Mouse (Mus musculus) brain, embryonic 14.5 days (tissue): ENCODE results near the gene Olfr45. TPM values are rescaled to one million over a fixed set of nuclear protein-coding genes. Genes with fewer than 3 reads are reported as not detected.
A peak's percentile ranks its signal among the peaks of the same experiment; 100 is the strongest.
"Not testable (repeated sequence)": the region's sequence is repeated elsewhere in the genome, so short reads cannot be mapped to it uniquely, and the experiment has no call there.

ENCODE experiments used
- DNase-seq: peaks from one replicate; pipeline ENCODE4 v3.0.0-alpha.2; 2011; ENCODE audit warnings: low read depth
- CTCF ChIP-seq: fragments of 200-500 bp; IDR thresholded peaks from 2 replicates; pipeline ENCODE4 v1.5.1; 2012; ENCODE audit warnings: inconsistent platforms, mild to moderate bottlenecking, moderate library complexity, borderline replicate concordance; ENCODE audit not compliant: insufficient read depth, insufficient read length; ENCODE audit errors: extremely low read depth
- POLR2A ChIP-seq: fragments of 200-500 bp; IDR thresholded peaks from 2 replicates; pipeline ENCODE4 v1.6.1; 2012; ENCODE audit warnings: mild to moderate bottlenecking, inconsistent platforms, borderline replicate concordance; ENCODE audit not compliant: poor library complexity, insufficient read depth, insufficient read length, severe bottlenecking; ENCODE audit errors: extremely low read depth
- polyA plus RNA-seq: library from polyadenylated mRNA; depleted of rRNA; stranded (reverse); fragments of >200 nt; gene quantifications from 2 replicates; pipeline ENCODE4 v1.2.3, GENCODE M21; 2012; rRNA removed

Gene Olfr45
- polyA plus RNA-seq, result not detected in 2 replicates

GRCm38 (mm10) chr7:140681651-140682050, at the start of gene Olfr45:
TSS of gene Olfr45 (plus strand) at chr7:140681951.
- no peak for DNase-seq
- TF ChIP-seq CTCF, result no peak
- TF ChIP-seq POLR2A, result no peak

- no peak for DNase-seq
- TF ChIP-seq CTCF (no peak), POLR2A (no peak)
These were observed 35.6 kb upstream of the Olfr45 start, which contains the start of gene Olfr53 for GRCm38 (mm10) chr7:140646152-140646551. TSS of gene Olfr53 (plus strand) at chr7:140646452.

GRCm38 (mm10) chr7:140659630-140660029, 22.1 kb upstream of the Olfr45 start, which contains the start of gene Olfr539:
TSS of gene Olfr539 (plus strand) at chr7:140659930.
- TF ChIP-seq CTCF (no peak), POLR2A (no peak)
- no peak for DNase-seq

GRCm38 (mm10) chr7:140670693-140671092, 11.1 kb upstream of the Olfr45 start:
- DNase-seq, result not testable (repeated sequence)

- TF ChIP-seq POLR2A, result no peak
- no peak for TF ChIP-seq CTCF
- DNase-seq, result peak; percentile 0
These were observed 5.9 kb upstream of the Olfr45 start for GRCm38 (mm10) chr7:140675863-140676262.

- DNase-seq, result not testable (repeated sequence)
These were observed 2.2 kb upstream of the Olfr45 start for GRCm38 (mm10) chr7:140679591-140679990.

- DNase-seq, result no peak
These were observed 15.2 kb downstream of the Olfr45 start, which contains the start of gene Olfr541 for GRCm38 (mm10) chr7:140696967-140697366. TSS of gene Olfr541 (plus strand) at chr7:140697267.

GRCm38 (mm10) chr7:140706348-140706747, 24.6 kb downstream of the Olfr45 start:
- TF ChIP-seq POLR2A (no peak), CTCF (no peak)
- DNase-seq, result peak; percentile 68

More at GRCm38 (mm10) chr7:140696967-140697366, 15.2 kb downstream of the Olfr45 start, which contains the start of gene Olfr541:
- TF ChIP-seq POLR2A (no peak), CTCF (no peak)

- no peak for DNase-seq
- TF ChIP-seq POLR2A, result no peak
- no peak for TF ChIP-seq CTCF
These were observed 26.0 kb downstream of the Olfr45 start for GRCm38 (mm10) chr7:140707536-140708284.

GRCm38 (mm10) chr7:140717155-140718055, 35.7 kb downstream of the Olfr45 start:
- TF ChIP-seq POLR2A (no peak), CTCF (no peak)
- DNase-seq, result no peak

- no peak for DNase-seq
- TF ChIP-seq POLR2A (no peak), CTCF (no peak)
These were observed 39.3 kb downstream of the Olfr45 start for GRCm38 (mm10) chr7:140721095-140721494.

- TF ChIP-seq CTCF (no peak), POLR2A (no peak)
- DNase-seq, result no peak
These were observed 43.8 kb downstream of the Olfr45 start for GRCm38 (mm10) chr7:140725558-140725957.

GRCm38 (mm10) chr7:140733162-140733561, 51.4 kb downstream of the Olfr45 start:
- no peak for TF ChIP-seq CTCF
- TF ChIP-seq POLR2A, result no peak
- no peak for DNase-seq

Other genes with a start within 250 kb of the Olfr45 start
- not detected in 2 replicates for gene Olfr533, start 218.6 kb upstream of the Olfr45 start, polyA plus RNA-seq
- gene Olfr535, start 197.7 kb upstream of the Olfr45 start, polyA plus RNA-seq, result not detected in 2 replicates
- not detected in 2 replicates for gene Olfr536, start 174.6 kb upstream of the Olfr45 start, polyA plus RNA-seq
- not detected in 2 replicates for gene Olfr538, start 114.1 kb upstream of the Olfr45 start, polyA plus RNA-seq
- gene Olfr46, start 80.7 kb upstream of the Olfr45 start, polyA plus RNA-seq, result not detected in 2 replicates
- gene Olfr61, start 53.0 kb upstream of the Olfr45 start, polyA plus RNA-seq, result not detected in 2 replicates
- not detected in 2 replicates for gene Olfr53, start 35.5 kb upstream of the Olfr45 start, polyA plus RNA-seq
- gene Olfr539, start 22.0 kb upstream of the Olfr45 start, polyA plus RNA-seq, result 0.01 and 0.03 TPM in 2 replicates
- not detected in 2 replicates for gene Olfr541, start 15.3 kb downstream of the Olfr45 start, polyA plus RNA-seq
- not detected in 2 replicates for gene Cyp2e1, start 81.8 kb downstream of the Olfr45 start, polyA plus RNA-seq
- gene Syce1, start 105.9 kb downstream of the Olfr45 start, polyA plus RNA-seq, result 0.15 and 0.18 TPM in 2 replicates
- 7.7 and 12.8 TPM in 2 replicates for gene Zfp941, start 140.2 kb downstream of the Olfr45 start, polyA plus RNA-seq
- 0.25 TPM in 1 of 2 replicates, not detected in the other for gene Urah, start 153.1 kb downstream of the Olfr45 start, polyA plus RNA-seq
- 0.23 TPM in 1 of 2 replicates, not detected in the other for gene Scgb1c1, start 163.6 kb downstream of the Olfr45 start, polyA plus RNA-seq
- gene Odf3, start 165.9 kb downstream of the Olfr45 start, polyA plus RNA-seq, result 0.06 and 0.07 TPM in 2 replicates
- 0.19 and 0.21 TPM in 2 replicates for gene Gm45785, start 174.4 kb downstream of the Olfr45 start, polyA plus RNA-seq
- gene Ric8a, start 175.0 kb downstream of the Olfr45 start, polyA plus RNA-seq, result 103 and 106 TPM in 2 replicates
- gene Bet1l, start 175.6 kb downstream of the Olfr45 start, polyA plus RNA-seq, result 26.9 and 32.1 TPM in 2 replicates
- 138 and 146 TPM in 2 replicates for gene Psmd13, start 200.0 kb downstream of the Olfr45 start, polyA plus RNA-seq
- 41.3 and 46.9 TPM in 2 replicates for gene Sirt3, start 200.4 kb downstream of the Olfr45 start, polyA plus RNA-seq
- gene Cox8b, start 218.5 kb downstream of the Olfr45 start, polyA plus RNA-seq, result not detected in 2 replicates
- gene Nlrp6, start 239.0 kb downstream of the Olfr45 start, polyA plus RNA-seq, result 0.18 and 0.21 TPM in 2 replicates